Mouse (Mus musculus): ENCODE measurements around the gene Rapsn.
"Not testable (repeated sequence)": the region's sequence is repeated elsewhere in the genome, so short reads cannot be mapped to it uniquely, and the experiment has no call there.

Gene Rapsn

GRCm38 (mm10) chr2:91035385-91035784 lies at the start of gene Rapsn:
TSS of gene Rapsn (plus strand) at chr2:91035620.
- DNase-seq, result peak; percentile 97

DNA sequence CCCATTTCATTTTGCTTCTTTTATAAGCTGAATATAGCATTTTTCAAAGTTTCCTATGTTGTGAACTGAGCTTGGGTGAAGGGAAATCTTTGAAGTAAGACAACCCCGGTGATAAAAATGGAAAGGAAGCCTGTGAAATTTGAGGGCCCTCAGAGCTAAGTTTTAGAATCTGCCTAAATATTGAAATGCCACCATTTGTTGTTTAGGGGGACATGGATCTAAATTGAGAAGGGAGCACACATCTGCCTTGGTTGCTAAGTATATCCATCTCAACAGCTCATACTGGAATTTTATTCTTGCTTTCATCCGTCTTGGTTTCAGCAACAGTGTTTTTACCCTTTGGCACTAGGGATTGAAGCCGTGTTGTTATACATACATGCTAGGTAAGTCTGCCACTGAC lies 49.4 kb upstream of the Rapsn start:
- no peak for DNase-seq

DNA sequence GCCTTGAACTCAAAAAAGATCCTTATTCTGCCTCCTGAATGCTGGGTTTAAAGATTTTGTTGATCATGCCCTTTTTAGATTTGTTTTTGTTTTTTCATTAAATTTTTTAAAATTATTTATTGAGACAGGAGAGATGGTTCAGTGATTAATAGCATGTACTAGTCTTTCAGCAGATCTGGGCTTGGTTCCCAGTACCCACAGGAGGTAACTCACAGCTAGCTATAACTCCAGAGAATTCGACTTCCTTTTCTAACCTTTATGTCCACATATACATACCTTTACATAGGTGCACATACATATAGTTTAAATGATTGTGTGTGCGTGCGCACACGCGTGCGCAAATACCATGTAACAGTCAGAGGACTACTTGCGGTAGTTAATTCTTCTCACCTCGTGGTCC lies 26.9 kb upstream of the Rapsn start:
- DNase-seq, result no peak

DNA sequence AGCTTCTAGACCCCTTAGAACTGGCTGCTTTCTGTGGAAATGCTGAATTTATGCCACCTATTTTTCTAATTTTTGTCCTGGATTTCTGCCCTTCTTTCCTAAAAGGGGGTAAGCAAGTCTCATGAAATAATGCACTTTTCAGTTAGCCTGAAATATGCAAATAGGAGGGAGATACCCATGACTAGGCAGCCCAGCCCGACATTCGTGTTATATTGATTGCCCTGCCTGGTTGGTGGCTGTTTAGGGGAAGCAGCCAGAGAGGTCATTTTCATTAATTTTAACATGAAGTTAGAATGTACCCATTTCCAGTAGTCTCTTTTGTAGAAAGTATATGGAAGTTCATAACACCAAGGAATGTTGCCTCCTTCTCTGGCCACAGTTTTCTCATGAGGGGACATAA lies 21.5 kb upstream of the Rapsn start:
- DNase-seq, result peak; percentile 35

DNA sequence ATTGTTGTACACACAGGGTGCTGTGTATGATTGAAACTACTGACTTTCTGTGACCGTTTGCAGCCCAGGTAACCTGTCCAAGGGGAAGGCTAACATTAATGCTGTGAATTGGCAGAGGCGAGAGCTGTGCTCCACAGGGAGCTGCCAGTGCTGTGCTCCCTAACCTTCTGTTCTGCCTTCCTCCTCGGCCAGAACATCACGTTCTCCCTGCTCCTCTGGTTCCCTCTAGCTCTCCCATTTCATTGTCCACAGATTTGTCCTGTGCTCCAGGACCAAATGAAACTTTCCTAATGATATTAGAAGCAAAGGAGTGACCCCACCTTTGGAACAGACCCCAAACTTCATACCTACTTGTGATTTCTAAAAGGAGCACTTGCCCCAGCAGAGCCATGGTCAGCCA lies 20.0 kb upstream of the Rapsn start:
- peak; percentile 93 for DNase-seq

- DNase-seq, result peak; percentile 94
Measured at GRCm38 (mm10) chr2:91018061-91018788, 17.2 kb upstream of the Rapsn start.

- DNase-seq, result peak; percentile 86
Measured at GRCm38 (mm10) chr2:91019911-91020310, 15.5 kb upstream of the Rapsn start.

- DNase-seq, result peak; percentile 51
Measured at GRCm38 (mm10) chr2:91022266-91022665, 13.2 kb upstream of the Rapsn start.

DNA sequence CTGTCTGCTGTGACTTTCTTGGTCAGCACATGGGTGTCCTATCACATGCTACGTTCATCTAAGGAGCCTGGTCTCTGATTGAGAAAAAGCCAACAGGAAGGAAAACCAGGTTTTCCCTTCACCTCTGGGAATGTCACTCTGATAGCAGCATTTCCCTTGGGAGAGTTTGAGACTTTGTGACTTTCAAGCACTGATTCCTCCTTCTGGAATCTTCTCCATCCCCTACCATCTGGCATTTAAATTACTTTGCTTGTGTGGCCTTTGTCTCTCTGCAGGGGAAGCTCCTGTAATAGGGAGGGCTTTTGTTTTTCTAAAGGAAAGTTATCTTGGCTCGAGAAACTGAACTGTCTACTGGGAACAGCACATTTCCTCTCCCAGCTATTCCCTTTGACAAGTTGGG lies 12.3 kb upstream of the Rapsn start:
- peak; percentile 97 for DNase-seq

DNA sequence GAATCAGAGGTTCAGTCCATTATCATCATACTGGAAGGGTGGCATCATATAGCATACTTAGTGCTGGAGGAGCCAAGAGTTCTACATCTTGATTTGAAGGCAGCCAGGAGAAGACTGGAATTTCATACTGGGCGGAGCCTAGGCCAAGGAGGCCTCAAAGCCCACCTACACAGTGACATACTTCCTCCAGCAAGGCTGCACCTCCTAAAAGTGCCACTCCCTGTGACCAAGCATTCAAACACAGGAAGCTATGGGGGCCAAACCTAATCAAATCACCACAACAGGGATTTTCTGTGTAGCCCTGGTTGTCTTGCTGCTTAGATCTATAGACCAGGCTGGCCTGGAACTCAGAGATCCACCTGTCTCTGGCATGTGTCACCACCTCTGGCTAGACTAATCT lies 11.5 kb upstream of the Rapsn start:
- DNase-seq, result peak; percentile 91

GRCm38 (mm10) chr2:91025081-91025516 lies 10.3 kb upstream of the Rapsn start:
- no peak for DNase-seq

- no peak for DNase-seq
Measured at GRCm38 (mm10) chr2:91026491-91026890, 8.9 kb upstream of the Rapsn start.

GRCm38 (mm10) chr2:91027391-91028214 lies 7.8 kb upstream of the Rapsn start:
- peak; percentile 92 for DNase-seq

DNA sequence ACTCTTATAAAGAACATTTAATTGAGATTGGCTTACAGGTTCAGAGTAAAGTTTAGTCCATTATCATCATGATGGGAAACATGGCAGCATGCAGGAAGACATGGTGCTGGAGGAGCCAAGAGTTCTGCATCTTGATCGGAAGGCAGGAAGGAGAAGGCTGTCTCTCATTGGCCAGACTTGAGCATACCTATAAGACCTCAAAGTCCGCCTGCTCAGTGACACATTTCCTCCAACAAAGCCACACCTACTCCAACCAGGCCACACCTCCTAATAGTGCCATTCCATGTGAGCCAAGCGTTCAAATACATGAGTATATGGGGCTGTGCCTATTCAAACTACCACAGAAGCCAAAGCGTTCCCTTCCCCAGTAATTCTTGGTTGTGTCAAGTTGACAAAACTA lies 4.2 kb upstream of the Rapsn start:
- DNase-seq, result no peak

DNA sequence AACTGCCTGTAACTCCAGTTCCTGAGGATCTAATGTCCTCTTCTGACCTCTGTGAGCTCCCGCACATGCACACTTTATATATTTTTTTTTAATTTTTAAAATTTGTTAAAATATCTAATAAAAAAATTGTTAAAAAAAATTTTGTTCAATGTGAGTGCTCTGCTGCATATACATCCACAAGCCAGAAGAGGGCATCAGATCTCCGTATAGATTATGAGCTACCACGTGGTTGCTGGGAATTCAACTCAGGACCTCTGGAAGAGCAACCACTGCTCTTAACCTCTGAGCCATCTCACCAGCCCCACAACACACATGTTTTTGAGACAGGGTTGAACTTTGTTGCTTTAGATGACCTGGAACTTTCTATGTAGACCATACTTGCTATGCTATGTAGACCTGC lies 2.4 kb upstream of the Rapsn start:
- DNase-seq, result no peak

GRCm38 (mm10) chr2:91041786-91042185 lies 6.4 kb downstream of the Rapsn start:
- DNase-seq, result no peak

DNA sequence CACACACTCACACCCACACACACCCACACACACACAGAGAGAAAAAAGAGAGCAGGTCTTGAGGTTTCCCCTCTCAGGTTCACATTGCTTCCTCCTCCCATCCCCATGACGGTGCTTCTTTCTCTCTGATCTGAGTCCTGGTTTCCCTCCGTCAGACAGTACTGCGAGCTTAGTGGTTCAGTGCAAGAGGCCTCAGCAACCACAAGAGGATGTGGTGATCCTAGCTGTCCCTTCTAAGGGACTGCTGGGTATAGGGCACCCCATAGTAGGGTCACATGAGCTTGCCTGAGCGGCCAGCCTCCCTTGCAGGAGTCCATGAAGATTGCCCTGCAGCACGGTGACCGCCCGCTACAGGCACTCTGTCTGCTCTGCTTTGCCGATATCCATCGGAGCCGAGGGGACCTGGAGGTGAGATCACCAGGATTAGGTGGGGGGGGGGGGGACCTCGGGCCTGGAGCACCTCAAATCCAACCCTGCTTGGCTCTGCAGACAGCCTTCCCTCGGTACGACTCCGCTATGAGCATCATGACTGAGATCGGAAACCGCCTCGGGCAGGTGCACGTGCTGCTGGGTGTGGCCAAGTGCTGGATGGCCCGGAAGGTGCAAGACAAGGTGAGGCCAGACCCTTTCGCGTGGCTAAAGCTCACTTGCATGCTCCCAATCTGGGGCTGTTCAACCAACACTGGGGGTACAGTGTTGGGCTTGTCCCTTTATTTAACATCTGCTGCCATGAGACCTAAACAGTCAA lies 7.4 kb downstream of the Rapsn start:
- no peak for DNase-seq

DNA sequence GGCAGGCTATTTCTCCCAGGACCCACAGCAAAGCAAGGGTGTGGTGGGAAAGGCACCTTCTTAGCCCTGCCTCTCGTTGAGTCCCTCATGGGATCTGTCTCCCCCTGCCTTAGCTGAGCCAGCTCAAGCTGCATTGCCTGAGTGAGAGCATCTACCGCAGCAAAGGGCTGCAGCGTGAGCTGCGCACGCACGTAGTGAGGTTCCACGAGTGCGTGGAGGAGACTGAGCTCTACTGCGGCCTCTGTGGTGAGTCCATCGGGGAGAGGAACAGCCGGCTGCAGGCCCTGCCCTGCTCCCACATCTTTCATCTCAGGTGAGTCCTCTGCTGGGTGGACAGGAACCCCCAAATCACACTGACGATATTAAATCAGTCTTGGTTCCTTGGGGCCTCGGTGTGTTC lies 9.3 kb downstream of the Rapsn start:
- no peak for DNase-seq

DNA sequence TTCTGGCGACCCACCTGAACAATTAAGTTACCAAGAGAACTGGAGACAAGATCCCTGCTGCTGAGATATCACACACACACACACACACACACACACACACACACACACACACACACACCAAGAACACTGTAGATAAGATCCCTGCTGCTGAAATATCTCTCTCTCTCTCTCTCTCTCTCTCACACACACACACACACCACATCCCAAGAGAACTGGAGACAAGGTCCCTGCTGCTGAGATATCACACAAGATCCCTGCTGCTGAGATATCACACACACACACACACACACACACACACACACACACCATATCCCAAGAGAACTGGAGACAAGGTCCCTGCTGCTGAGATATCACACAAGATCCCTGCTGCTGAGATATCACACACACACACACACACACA lies 10.4 kb downstream of the Rapsn start:
- not testable (repeated sequence) for DNase-seq

DNA sequence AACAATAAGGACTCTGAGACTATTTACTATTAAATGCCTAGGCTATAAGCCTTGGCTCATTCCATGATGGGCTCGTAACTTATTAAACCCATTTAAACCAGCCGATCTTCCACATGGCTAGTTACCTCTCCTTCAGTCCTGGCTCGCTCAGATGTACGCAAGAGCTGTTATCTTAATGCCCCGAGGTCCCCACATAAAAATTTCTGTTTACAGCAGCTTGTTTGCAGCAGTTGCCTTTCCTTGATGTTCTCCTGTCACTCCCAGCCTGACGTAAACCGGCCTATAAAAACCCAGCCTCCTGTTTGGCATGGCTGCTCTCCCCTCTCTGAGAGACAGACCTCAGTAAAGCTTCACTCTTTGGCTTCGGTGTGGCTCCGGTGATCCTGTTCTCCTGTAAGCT lies 11.9 kb downstream of the Rapsn start:
- DNase-seq, result peak; percentile 44

DNA sequence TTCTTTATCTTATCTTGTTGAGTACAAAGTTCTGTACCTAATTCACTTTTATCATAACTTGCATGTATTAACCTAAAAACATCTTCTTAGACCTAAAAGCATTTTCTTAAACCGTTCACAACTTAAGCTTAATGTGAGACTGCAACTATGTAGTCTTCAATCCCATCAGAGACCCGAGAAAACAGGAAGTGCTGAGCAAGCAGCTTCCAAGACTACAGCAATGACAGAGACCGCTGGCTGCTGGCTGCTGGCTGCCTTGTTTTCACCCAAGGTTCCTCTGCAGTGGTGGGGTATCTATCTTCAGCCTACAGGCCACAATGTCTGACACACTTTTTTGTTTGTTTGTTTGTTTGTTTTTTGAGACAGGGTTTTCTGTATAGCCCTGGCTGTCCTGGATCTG lies 16.5 kb downstream of the Rapsn start:
- DNase-seq, result no peak

GRCm38 (mm10) chr2:91052752-91053151 lies 17.3 kb downstream of the Rapsn start:
- DNase-seq, result no peak

GRCm38 (mm10) chr2:91053181-91053933 lies 17.9 kb downstream of the Rapsn start:
- no peak for DNase-seq
